Mouse (Mus musculus) neural tube, embryonic 11.5 days (tissue): ENCODE measurements around the gene Spata9. TPM values are rescaled to one million over a fixed set of nuclear protein-coding genes. Genes with fewer than 3 reads are reported as not detected.
"Not testable (repeated sequence)": the region's sequence is repeated elsewhere in the genome, so short reads cannot be mapped to it uniquely, and the experiment has no call there.

ENCODE experiments used
- ATAC-seq: fragments of 200-750 bp; cut with Nextera tagmentation; 2 replicates; pipeline ENCODE4 v1.8.0; 2017; ENCODE audit warnings: moderate number of reproducible peaks, mild to moderate bottlenecking, moderate TSS enrichment, moderate library complexity; ENCODE audit not compliant: insufficient read depth, low FRiP score, low TSS enrichment
- DNase-seq: peaks from one replicate; pipeline ENCODE4 v3.0.0-alpha.2; 2015; ENCODE audit warnings: low spot score
- H3K27ac ChIP-seq: fragments of 300-500 bp; sonication (generic); 2 replicates; pipeline ENCODE4 v1.5.1; 2014; ENCODE audit warnings: low read depth, mild to moderate bottlenecking, low read length
- H3K27me3 ChIP-seq: fragments of 300-500 bp; sonication (generic); 2 replicates; pipeline ENCODE4 v1.6.1; 2014; ENCODE audit warnings: mild to moderate bottlenecking, low read length, mixed read lengths; ENCODE audit not compliant: control insufficient read depth, insufficient read depth
- H3K36me3 ChIP-seq: fragments of 300-500 bp; sonication (generic); 2 replicates; pipeline ENCODE4 v1.6.1; 2014; ENCODE audit warnings: mild to moderate bottlenecking, low read length, moderate library complexity, mixed read lengths; ENCODE audit not compliant: control insufficient read depth, insufficient read depth
- H3K4me1 ChIP-seq: fragments of 300-500 bp; sonication (generic); 2 replicates; pipeline ENCODE4 v1.6.1; 2014; ENCODE audit warnings: low read length, mixed read lengths; ENCODE audit not compliant: control insufficient read depth, insufficient read depth
- H3K4me2 ChIP-seq: fragments of 300-500 bp; sonication (generic); 2 replicates; pipeline ENCODE4 v1.6.1; 2014; ENCODE audit warnings: low read depth, mild to moderate bottlenecking, moderate library complexity
- H3K4me3 ChIP-seq: fragments of 300-500 bp; sonication (generic); 2 replicates; pipeline ENCODE4 v1.5.1; 2014; ENCODE audit warnings: low read depth, low read length
- H3K9ac ChIP-seq: fragments of 300-500 bp; sonication (generic); 2 replicates; pipeline ENCODE4 v1.6.1; 2014; ENCODE audit warnings: mild to moderate bottlenecking, low read length
- H3K9me3 ChIP-seq: fragments of 300-500 bp; sonication (generic); 2 replicates; pipeline ENCODE4 v1.6.1; 2016; ENCODE audit warnings: low read length; ENCODE audit not compliant: control insufficient read depth
- WGBS: fragments of 180-500 bp; shearing (Covaris S2); extraction: QIAGEN DNeasy Blood & Tissue Kit; methylation state at CpG from one replicate; pipeline ENCODE4 v1.1.7; 2014; 5-methylcytosine and 5-hydroxymethylcytosine counted together
- polyA plus RNA-seq: library from polyadenylated mRNA; unstranded; fragments of >200 nt; fragmentation: Nextera tagmentation; extraction: Ambion mirVana; gene quantifications from 2 replicates; pipeline ENCODE4 v1.2.1, GENCODE M21; 2014

Spata9 gene
- polyA plus RNA-seq, result 0.29 and 1.0 TPM in 2 replicates

GRCm38 (mm10) chr13:75966850-75967249, at the start of gene Spata9:
TSS of gene Spata9 (plus strand) at chr13:75967150.
- 86% methylated on average over 1 of the region's 1 CpGs for WGBS
- Histone ChIP-seq H3K9me3 (no peaks in the 10 kb centered on the region), H3K9ac (no peak within 1 kb of the TSS), H3K36me3 (no peaks in the 10 kb centered on the region), H3K4me3 (no peak within 1 kb of the TSS), H3K4me1 (no peaks in the 10 kb centered on the region), H3K4me2 (no peak within 1 kb of the TSS), H3K27ac (no peak within 1 kb of the TSS), H3K27me3 (no peaks in the 10 kb centered on the region)
- DNase-seq (no peak), ATAC-seq (no peak)

- Histone ChIP-seq H3K9ac (no peak overlapping the region), H3K9me3 (no peaks in the 10 kb centered on the region), H3K4me2 (no peak overlapping the region), H3K36me3 (peaks cover 3% of the 10 kb centered on the region), H3K4me3 (no peak overlapping the region), H3K4me1 (no peaks in the 10 kb centered on the region), H3K27ac (no peak overlapping the region), H3K27me3 (no peaks in the 10 kb centered on the region)
- DNase-seq (no peak), ATAC-seq (no peak)
Measured at GRCm38 (mm10) chr13:75927951-75928350, 39.0 kb upstream of the Spata9 start.

GRCm38 (mm10) chr13:75929071-75929470, 37.9 kb upstream of the Spata9 start:
- WGBS, result 92% methylated on average over 5 of the region's 5 CpGs
- H3K4me1 ChIP-seq, H3K4me2 ChIP-seq, H3K27me3 ChIP-seq, H3K9me3 ChIP-seq, DNase-seq, H3K9ac ChIP-seq, H3K36me3 ChIP-seq, H3K4me3 ChIP-seq, ATAC-seq, H3K27ac ChIP-seq: not testable (repeated sequence)

DNA sequence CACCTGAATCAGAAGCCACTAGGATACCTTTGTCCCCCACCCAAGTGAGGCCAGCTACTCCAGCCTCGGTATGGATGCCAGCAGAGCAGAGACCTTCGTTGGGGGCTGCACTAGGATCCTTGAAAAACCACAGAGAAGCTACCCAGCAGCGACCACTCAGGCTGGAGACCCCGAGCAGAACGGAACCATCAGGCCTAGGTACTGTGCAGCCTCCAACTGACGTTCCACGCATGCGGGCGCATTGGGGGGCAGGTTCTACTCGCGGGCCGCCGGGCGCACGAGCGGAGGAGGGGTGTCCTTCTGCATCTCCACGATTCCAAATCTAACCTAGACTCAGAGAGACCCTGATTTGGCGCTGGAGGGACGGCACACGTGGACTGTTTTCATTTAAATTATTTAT, 36.9 kb upstream of the Spata9 start:
- Histone ChIP-seq H3K36me3 (peaks cover 3% of the 10 kb centered on the region), H3K27ac (no peak overlapping the region), H3K4me1 (no peaks in the 10 kb centered on the region), H3K9me3 (no peaks in the 10 kb centered on the region), H3K4me3 (no peak overlapping the region), H3K27me3 (no peaks in the 10 kb centered on the region), H3K4me2 (no peak overlapping the region), H3K9ac (no peak overlapping the region)
- ATAC-seq, result no peak
- no peak for DNase-seq
- 97% methylated on average over 20 of the region's 20 CpGs for WGBS

DNA sequence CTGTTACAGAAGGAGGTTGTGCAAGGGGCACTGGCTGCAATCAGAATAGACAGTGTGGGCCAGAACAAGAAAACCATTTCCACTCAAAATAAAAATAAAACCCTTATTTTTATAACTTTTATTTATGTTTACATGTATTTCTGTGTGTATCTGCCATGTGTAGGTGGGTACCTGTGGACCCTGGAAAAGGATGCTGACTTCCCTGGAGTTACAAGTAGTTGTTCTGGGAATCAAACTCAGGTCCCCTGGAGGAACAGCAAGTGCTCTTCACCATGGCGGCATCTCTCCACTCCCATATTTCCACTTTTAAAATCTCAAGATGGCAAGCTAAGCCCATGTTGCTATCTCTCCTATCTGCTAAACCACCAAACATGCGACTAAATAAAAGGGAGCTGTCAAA, 36.3 kb upstream of the Spata9 start:
- ATAC-seq (peak; percentile 49; the same call in 1 of the 2 replicates), DNase-seq (no peak)
- Histone ChIP-seq H3K9ac (no peak overlapping the region), H3K27ac (0 out of 2 replicates have a peak overlapping the region, but pooled peaks have one; percentile 23), H3K4me2 (no peak overlapping the region), H3K9me3 (no peaks in the 10 kb centered on the region), H3K36me3 (peaks cover 3% of the 10 kb centered on the region), H3K4me1 (no peaks in the 10 kb centered on the region), H3K27me3 (no peaks in the 10 kb centered on the region), H3K4me3 (no peak overlapping the region)
- 70% methylated on average over 2 of the region's 2 CpGs for WGBS

GRCm38 (mm10) chr13:75931073-75931472, 35.9 kb upstream of the Spata9 start:
- 27% methylated on average over 5 of the region's 5 CpGs for WGBS

DNA sequence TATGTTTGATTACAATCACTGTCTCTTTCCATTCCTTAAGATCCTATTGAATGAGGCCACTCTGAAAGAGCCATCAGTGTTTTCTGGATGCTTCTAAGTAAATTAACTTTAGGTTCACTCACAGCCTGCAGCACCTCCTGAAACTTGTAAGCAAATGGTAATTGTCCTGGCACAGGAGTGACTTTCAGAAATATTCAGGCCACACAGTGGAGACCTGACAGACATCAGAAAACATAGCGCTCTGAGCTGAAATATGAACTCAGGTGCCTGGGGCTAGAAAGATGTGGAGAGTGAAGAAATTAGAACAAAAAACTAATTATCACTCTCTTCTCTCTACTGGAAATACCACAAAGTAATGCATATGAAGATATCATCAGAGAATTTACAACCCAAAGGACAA, 33.7 kb upstream of the Spata9 start:
- Histone ChIP-seq H3K9ac (no peak overlapping the region), H3K4me2 (no peak overlapping the region), H3K27ac (no peak overlapping the region), H3K9me3 (no peaks in the 10 kb centered on the region), H3K4me1 (no peaks in the 10 kb centered on the region), H3K36me3 (peaks cover 8% of the 10 kb centered on the region), H3K27me3 (no peaks in the 10 kb centered on the region), H3K4me3 (no peak overlapping the region)
- DNase-seq, result no peak
- ATAC-seq, result no peak
- WGBS, result 92% methylated on average over 1 of the region's 1 CpGs

More at GRCm38 (mm10) chr13:75931073-75931472, 35.9 kb upstream of the Spata9 start:
- H3K9ac ChIP-seq, result no peak overlapping the region
- ATAC-seq, result peak; percentile 73
- no peak overlapping the region for H3K4me2 ChIP-seq
- H3K9me3 ChIP-seq, result no peaks in the 10 kb centered on the region
- 0 out of 2 replicates have a peak overlapping the region, but pooled peaks have one; percentile 23 for H3K27ac ChIP-seq
- H3K36me3 ChIP-seq, result peaks cover 3% of the 10 kb centered on the region
- no peaks in the 10 kb centered on the region for H3K4me1 ChIP-seq
- DNase-seq, result peak; percentile 63
- no peaks in the 10 kb centered on the region for H3K27me3 ChIP-seq
- H3K4me3 ChIP-seq, result no peak overlapping the region

GRCm38 (mm10) chr13:75938866-75939265, 28.1 kb upstream of the Spata9 start:
- H3K27me3 ChIP-seq, result no peaks in the 10 kb centered on the region
- no peak overlapping the region for H3K27ac ChIP-seq
- peaks cover 4% of the 10 kb centered on the region; the same call in 1 of the 2 replicates for H3K4me1 ChIP-seq
- peaks cover 5% of the 10 kb centered on the region; the same call in 1 of the 2 replicates for H3K36me3 ChIP-seq
- no peak overlapping the region for H3K9ac ChIP-seq
- H3K4me3 ChIP-seq, result no peak overlapping the region
- no peak overlapping the region for H3K4me2 ChIP-seq
- ATAC-seq, result no peak
- WGBS, result 91% methylated on average over 5 of the region's 5 CpGs
- no peaks in the 10 kb centered on the region for H3K9me3 ChIP-seq
- no peak for DNase-seq

GRCm38 (mm10) chr13:75940791-75941517, 26.0 kb upstream of the Spata9 start:
- WGBS, result 85% methylated on average over 2 of the region's 2 CpGs
- Histone ChIP-seq H3K27ac (no peak overlapping the region), H3K9ac (no peak overlapping the region), H3K4me1 (peaks cover 4% of the 10 kb centered on the region; the same call in 1 of the 2 replicates), H3K36me3 (peaks cover 5% of the 10 kb centered on the region; the same call in 1 of the 2 replicates), H3K4me3 (no peak overlapping the region), H3K27me3 (no peaks in the 10 kb centered on the region), H3K4me2 (no peak overlapping the region), H3K9me3 (no peaks in the 10 kb centered on the region)
- no peak for DNase-seq
- no peak for ATAC-seq
